Mouse (Mus musculus) myocyte (in vitro differentiated cells): ENCODE data around the gene Pde7b.

ENCODE experiments used
- MYOD1 ChIP-seq, 3 experiments: IDR thresholded peaks; one replicate each; pipeline ENCODE4 v1.6.1; 2011; ENCODE audit warnings: control low read depth in 2 of 3, low read depth in 2 of 3, mild to moderate bottlenecking in 2 of 3, moderate library complexity in 1 of 3; ENCODE audit not compliant: insufficient read length in 2 of 3, control insufficient read depth in 1 of 3
- POLR2A ChIP-seq: IDR thresholded peaks from one replicate; pipeline ENCODE4 v1.6.1; 2011; ENCODE audit warnings: low read depth, mild to moderate bottlenecking, control low read depth, moderate library complexity; ENCODE audit not compliant: insufficient read length
- TCF12 ChIP-seq: IDR thresholded peaks from one replicate; pipeline ENCODE4 v1.6.1; 2011; ENCODE audit warnings: mild to moderate bottlenecking, control low read depth; ENCODE audit not compliant: poor library complexity, insufficient read depth, severe bottlenecking

DNA sequence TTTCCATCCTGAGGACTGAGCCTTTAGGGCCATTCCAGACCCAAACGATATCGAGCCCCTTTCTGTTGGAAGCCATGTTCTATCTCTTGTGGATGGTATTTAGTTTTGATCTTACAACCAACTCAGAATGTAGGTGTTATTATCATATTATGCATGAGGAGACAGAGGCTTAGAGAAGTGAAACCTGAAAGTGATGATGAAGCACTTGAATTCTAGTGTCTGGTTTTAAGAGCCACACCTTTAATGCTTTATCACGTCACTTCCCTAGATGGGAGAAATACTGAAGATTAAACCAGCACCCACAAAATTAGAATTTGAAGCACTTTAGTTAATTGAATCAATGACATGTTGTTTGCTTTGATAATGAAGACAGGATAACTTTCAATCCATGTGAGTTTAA lies 329.1 kb downstream of the Pde7b start:
- TF ChIP-seq TCF12: no peak
- TF ChIP-seq MYOD1 (IDR thresholded peaks at IDR 0.05; ENCODE audit: control insufficient read depth in 1 of 3, insufficient read length in 2 of 3, low read depth in 2 of 3): no peak
- TF ChIP-seq POLR2A: no peak
